Mouse (Mus musculus) hematopoietic stem cell, adult 5-6 weeks (primary cell): ENCODE data around the gene Cpeb4. TPM values are rescaled to one million over a fixed set of nuclear protein-coding genes. Genes with fewer than 3 reads are reported as not detected.

Experiments used
- ATAC-seq, 2 experiments: fragments of 125-278 bp in 1 of 2; replicated peaks in 1 of 2; 2 replicates each; pipeline ENCODE4 v1.8.0; 2016 to 2017; ENCODE audit warnings: inconsistent platforms in 2 of 2, mild to moderate bottlenecking in 2 of 2, moderate number of reproducible peaks in 2 of 2, low read depth in 1 of 2, moderate TSS enrichment in 1 of 2; ENCODE audit not compliant: low FRiP score in 2 of 2, poor library complexity in 2 of 2, severe bottlenecking in 2 of 2, insufficient read depth in 1 of 2, low TSS enrichment in 1 of 2
- total RNA-seq: library from RNA; stranded (forward); fragments of 172-1452, 232-1000 nt; gene quantifications from 2 replicates; pipeline ENCODE4 v1.2.3, GENCODE M21; 2017

Gene Cpeb4
- 11.0 and 17.5 TPM in 2 replicates for total RNA-seq

DNA sequence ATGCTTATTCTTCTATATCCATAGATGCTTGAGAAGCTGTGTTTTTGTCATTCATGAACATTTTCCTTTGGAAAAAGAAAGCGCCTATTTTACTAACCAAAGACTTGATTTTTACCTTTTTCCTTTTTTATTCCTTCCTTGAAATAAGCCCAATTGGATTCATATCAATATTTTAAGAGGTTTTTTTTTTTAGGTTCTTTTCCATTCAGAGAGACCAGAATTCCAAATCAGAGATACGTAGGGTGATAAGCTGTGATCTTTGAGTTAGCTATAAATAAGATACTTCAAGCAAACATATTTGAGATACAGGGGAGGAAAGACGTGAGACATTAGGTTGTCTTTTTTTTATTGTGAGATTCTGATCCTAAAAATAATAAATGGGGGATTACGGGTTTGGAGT is at the start of gene Cpeb4:
Cpeb4 (plus strand) TSS at position 301 of the 400 bp plus-strand sequence.
- no peak for ATAC-seq

DNA sequence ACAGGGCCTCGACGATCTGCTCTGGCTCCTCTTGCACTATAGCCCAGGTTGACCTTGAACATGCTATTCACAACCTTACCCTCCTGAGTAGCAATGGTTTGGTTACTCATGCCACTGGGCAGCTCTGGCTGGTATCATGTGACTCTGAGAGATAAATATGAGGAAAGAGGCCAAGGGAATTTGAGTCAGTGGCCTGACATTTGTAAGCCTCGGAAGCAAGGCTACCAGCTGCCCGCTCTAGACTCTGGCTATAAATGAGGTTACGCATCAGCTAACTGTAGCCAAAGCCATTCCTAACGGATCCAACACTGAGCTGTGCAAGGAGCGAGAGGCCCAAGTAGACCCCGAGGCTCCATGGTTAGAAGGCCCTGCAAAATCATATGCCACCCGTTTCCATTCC is 49.5 kb upstream of the Cpeb4 start:
- no peak for ATAC-seq

DNA sequence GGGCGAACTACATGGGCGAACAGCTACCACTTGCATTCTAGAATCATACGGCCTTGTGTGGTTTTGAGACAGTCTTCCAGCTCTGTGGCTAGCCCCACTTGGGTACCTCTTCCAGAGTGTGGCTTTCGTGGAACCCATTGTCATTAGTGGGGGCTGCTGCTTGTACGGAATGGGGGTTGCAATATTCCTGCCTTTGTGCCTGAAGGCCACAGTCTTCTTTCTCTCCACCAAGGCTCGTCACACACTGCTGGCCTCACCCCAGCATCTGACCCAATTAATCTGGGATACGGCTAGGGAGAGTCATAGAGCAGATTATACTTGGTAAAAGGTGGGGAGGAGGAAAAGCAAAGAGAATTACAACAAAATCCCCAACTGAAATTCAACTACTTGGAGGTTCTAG is 48.5 kb upstream of the Cpeb4 start:
- ATAC-seq, result no peak

DNA sequence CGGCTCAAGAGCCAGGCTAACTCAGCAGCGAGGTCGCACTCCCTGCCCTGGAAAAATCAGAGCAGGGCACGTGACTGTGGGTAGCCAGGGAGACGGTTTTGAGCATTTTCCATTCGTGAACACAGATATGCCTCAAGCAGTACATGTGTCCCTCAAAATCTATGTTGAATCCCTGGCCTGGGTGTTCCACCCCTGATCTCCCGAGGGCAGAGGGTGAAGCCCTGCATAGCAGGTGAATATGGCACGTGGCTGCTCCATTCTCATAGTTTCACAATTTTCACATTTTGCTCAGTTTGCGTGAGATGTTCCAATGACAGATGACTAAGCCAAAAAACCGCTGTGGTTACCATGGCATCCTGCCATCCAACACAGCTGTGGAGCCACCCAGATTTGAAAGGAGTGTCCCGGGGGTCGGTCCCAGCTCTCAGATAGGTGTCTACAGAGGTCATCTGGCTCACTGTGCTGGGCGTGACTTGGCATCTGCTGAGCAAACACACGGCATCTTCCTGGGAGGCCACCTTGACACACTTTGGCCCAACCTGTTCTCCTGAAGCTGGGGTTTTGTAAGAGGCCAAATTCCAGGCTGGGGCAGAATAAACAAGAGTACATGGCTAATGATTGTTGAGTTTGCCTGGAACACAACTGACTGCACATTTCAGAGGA is 47.4 kb upstream of the Cpeb4 start:
- ATAC-seq, result peak; percentile 26 to 34; a peak in 3 of 4 replicates

DNA sequence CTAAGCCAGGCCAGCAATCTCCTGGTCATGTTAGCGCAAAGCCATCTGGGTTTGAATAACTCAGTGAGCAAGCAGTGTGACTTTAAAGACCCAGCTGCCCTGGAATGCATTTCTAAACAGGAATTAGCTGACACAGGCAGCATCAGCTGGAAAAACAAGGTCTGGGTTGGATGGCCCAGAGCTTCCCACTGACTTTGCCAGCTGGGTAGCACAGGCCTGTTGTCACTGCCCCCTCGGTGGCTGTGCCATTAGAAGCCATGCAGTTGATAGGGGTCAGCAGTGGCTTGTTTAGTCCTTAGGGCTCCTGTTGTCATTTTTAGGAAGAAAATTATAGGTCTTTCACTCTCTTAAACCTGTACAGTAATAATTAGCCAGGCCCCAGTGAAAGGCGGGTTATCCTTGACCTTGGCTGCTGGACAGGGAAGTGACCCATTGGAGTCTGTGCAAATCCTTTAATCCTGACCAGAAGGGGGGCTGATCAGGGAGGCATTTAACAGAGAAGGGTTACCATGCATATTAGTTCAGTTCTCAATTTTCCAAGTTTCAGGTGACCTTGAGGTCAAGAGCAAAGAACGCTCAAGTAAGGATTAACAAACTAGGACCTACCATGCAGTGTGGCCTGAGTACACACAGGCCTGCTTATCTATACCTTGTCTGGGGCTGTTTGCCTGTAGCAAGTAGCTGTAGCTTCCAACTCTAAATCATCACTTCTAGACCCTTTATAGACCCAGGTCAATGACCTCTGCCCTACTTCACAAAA is 43.8 kb upstream of the Cpeb4 start:
- ATAC-seq, result no peak

DNA sequence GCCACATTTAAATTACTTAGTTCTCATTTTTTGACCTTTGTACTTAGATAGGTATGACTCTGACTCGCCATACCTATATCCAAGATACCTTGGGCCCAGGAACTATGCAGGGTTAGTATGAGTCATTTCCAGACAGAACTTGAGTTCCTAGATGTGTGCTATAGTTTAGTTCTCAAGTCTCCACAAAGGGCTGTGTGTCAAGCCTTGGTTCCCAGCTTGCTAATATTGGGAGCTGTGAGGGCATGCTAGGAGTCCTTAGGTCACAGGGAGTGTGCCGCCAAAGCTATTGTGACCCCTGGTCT is 43.3 kb upstream of the Cpeb4 start:
- no peak for ATAC-seq

DNA sequence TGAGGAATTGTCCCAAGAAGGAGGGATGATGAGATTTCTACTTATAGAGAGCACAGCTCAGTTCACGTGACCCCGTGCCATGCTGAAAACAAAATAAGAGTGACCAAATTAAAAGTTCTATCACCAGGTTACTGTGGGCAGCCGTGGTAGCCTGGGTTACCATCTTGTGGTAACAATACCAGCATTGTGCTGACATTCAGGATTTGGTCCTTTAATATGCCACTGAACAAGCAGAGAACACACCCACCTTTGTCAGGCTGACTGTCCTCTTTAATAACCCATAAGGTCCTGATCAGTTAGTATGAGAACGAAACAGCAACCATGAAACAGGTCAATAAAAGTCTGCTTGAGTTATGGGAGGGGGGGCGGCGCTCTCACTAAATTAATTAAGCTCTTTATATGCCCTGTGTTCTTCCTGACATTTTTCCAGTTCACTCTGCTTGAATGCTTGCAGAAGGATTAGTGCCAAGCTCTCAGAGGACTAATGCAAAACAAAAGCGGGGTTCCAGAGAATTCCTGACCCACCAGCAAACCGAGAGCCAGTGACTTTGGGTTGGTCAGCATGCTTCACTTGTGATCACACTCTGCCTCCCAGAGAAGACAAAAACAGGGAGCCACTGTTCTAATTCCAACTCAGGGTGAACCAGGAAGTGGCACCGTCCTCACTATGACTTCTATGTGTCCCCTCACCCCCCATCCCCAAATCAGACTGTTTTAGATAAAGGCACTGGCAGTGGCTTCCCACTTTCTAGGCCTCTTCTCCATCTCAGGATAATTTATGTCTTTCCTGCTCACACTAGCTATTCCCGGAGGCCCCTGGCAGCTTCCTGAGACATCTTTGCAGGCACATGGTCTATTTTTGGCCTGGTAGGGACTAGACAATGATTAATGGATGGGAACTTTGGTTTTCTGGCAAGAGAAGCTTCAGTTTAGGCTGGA is 41.5 kb upstream of the Cpeb4 start:
- ATAC-seq, result no peak

DNA sequence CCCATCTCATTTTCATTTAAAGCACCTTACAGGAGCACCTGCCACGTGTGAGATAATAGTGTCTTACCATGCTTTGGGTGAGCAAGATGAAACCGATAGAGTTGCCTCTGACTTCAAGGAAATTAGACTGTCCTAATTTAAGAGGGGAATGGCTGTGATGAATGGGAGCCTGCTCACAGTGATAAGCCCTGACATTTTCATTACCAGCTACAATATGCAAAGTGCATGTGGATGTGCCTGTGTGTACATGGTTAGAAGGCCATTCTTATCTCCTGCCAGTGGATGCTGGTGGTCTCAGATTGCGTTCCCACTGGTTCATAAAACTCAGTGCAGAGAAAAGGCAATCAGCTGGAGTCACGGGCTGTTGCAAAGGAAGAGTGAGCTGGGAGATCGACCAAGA is 40.6 kb upstream of the Cpeb4 start:
- ATAC-seq, result peak in 1 of 2 experiments; percentile 40; a peak in 1 of 4 replicates

DNA sequence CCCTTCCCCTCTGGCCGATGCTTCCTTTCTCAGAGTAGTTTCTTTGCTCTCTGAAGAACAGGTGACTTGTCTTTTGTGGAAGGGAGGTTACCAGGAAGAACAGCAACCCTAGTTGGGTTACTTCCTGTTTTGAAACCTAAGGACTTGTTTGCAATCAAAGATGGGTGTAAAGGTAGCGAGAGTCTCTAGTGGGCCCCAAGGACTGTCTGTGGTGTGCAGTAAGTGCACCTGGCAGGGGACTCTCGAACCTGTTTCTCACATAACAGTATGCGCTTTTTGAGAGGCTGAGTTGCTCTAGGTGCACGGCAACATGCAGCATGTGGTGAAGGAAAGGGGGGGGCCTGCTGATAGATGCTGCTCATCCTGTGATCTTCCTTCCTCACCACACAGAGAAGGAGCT is 40.0 kb upstream of the Cpeb4 start:
- peak; percentile 50 to 60; a peak in 3 of 4 replicates for ATAC-seq

DNA sequence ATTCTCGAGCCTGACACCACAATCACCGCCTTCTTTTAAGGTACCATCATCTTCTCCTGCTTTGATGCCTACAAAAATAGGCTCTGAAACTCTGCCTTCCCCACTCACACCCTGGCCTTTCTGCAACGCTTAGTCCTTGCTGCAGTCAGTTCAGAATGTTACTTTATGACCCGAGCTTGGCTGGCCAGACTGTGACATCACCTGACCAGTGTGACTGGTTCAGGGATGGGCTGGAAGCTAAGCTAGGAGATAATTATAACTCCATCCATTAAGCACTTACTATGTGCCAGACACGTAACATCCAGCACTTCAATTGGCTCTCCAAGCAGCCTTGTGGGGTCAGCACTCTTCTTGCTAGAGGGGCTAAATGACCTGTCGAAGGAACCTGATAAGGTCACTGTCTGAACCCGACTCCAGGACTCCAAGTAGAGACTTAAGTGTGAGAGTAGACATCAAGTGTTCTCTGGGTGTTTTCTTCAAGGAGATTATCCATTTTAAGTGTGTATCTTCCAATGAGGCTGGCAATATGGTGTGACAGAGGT is 39.5 kb upstream of the Cpeb4 start:
- no peak for ATAC-seq

DNA sequence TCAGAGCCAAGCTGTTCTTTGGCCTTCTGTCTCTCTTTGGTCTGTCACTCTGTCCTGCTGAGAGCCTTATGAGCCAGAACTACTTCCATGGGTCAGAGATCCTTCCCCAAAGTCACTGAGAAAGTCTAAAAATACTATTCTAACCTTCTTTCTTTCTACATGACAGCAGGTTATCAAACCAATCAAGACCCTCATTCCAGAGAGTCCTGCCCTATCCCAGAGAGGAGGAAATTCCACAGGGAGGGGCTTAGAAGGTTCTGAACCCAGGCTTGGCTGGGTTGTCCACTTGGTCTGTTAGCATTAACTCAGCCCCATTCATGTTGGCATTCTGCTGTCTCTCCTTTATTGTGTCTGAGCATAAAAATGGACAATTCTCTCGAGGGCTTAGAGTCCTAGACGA is 38.5 kb upstream of the Cpeb4 start:
- no peak for ATAC-seq

DNA sequence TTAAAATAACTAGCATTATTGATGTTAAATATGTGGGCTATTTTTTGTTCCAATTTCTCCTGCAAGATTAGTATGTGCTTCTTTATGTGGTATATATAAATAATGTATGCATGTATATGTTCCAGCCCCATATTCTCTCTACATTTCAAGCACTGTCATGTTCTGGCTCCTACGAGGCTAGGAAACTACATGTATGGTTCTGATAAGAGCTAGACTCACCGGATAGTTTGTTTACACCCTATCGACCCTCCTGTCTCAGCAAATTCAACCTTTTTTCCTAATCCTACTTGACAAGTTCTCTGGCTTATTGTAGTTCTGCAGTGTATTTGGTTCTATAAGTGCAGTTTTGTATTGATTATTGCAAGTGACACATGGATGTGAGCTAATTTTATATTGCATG is 36.7 kb upstream of the Cpeb4 start:
- ATAC-seq, result no peak

DNA sequence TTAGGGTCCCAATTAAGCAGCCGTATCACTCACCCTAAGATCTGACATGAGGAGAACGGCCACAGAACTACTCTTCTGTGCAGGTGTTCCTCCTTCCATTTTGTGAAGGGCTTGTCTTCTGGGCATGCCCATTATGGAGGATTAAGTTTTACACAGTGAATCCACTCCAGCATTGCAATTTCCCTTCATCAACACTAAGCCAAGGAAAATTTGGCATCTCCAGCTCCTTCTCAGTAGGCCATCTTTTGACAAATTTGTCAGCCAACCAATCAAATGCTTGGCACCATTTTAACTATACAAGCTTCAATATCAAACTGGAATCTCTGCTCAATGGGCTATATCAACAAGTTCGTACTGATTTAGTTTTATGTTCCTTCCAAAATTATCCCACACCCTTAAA is 34.8 kb upstream of the Cpeb4 start:
- no peak for ATAC-seq

DNA sequence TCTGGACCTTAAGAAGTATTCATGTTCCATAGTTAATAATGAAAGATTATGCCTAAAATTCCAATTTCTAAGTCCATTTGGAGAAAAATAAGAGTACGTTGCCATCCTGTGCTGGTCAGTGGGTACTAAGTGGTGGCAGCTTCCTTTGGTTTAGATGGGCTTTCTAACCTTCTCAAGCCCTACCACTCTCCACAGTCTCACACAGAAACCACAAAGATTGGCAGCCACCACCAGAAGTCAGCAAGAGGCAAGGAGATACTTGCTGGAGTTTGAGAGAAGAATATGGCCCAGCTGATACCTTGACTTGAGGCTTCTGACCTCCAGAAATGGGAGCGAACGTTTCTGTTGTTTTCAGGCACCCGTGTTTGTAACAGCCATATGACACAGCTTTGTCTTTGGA is 34.3 kb upstream of the Cpeb4 start:
- ATAC-seq, result peak in 1 of 2 experiments; percentile 30; a peak in 1 of 4 replicates

DNA sequence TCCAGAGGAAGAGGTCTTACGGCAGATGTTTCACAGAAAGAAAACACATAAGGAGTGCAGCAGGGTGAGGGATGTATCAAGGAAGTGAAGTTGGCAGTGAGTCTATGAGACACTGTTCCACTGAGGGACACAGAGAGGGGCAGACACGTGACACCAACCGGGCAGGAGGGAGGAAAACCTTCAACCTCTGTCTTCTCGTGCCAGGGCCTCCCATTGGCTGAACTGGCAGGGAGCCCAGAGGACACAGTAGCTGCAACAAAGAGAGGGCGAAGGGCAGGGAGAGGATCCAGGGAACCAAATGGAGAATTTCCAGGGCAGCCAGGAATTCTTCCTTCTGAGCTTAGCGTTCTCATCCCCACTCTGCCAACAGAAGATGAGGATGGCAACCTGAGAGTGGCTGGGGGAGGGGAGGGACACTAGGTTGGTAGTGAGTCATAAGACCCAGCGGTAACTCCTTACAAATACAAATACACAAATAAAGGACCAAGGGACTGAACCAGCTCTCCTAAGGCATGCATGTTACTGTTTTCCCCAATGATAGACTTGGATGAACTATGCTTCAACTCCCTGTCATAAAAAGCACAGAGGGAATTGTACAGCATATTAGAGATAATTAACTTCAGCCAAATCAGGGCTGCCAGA is 33.4 kb upstream of the Cpeb4 start:
- peak in 1 of 2 experiments; percentile 17; a peak in 3 of 4 replicates for ATAC-seq

DNA sequence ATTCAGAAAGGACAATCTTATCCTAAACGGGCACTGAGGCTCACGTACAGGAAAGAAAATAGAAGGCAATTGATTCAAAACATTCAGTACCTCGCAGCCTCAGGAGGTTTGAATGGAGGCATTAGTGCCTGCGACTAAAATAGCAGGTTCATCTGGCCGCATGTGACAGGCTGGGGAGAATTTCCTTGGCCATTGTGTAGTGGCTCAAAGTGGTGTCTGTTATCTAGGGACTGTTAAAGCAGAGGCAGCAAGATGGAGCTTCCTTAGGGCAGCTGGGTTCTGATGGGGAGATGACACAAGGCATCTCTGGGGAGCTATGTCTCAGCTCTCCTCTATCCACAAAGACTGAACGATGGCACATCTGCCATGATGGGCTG is 32.9 kb upstream of the Cpeb4 start:
- ATAC-seq, result no peak

DNA sequence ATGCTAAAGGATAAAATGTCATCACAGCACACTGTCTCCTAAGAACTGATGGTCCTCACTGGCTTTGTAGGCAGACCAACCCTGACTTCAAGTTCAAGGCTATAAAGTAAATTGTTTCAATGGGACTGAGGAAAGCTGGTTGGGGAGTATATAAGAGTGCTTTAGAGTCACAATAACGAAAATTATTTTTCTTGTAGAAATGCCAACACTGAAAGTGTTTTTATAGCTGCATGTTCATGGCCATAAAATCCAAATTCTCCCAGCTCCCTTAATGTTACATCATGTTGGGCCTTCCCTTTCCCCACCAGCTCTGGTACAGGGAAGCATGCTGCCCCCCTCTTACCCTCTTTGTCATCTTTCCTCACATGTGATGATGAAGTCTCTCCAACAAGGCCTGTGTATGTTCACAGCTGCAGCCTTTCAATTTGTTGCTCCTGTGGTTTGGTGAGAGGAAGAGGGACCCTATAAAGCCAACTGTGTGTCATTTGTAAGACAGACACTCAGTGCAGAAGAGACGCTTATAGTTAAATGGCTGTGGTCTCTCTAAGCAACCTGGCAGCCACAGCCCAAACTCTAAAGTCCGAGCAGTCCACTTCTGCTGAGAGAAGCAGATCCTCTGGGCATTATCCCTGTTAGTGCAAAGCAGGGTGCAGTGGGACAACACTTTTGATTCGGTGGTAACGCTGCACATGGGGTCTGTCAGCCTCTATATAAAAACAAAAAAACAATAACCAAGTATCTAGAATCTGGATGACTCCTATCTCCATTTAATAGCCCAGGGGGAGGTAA is 29.6 kb upstream of the Cpeb4 start:
- ATAC-seq, result no peak
